Mouse (Mus musculus): ENCODE data around the gene Smad3. TPM values are rescaled to one million over a fixed set of nuclear protein-coding genes. Genes with fewer than 3 reads are reported as not detected.

Gene Smad3
- total and polyA plus RNA-seq, 3 experiments: 0.81 to 1.5 (median 1.2) TPM

DNA sequence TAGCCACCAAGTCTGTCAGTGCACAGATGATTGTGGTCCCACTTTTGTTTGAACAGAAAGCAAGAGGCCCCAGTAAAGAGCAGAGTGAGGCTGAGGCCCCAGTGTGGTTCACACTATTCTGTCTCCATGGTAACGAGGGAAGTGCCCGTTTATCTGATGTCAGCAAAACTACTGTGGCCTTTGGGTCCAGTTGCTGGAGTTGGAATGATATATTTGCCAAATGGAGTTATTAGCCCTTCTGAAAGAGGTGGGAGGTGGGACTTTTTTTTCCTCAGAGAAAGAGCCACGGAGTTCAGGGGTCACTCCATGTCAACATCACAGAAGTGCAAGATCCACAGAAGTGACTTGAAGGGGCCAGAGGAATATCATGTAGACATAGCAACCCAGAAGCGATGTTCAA is 24.9 kb upstream of the Smad3 start:
- in situ Hi-C loops (cut with MboI; ENCODE audit: low pct_ligation_motif_present, low pct_unique_long_range_greater_than_20kb, low sequenced_read_pairs) (no loop called here), dilution Hi-C loops (cut with MboI; ENCODE audit: extremely low pct_ligation_motif_present, extremely low pct_unique_long_range_greater_than_20kb, low sequenced_read_pairs) (no loop called here)
- Histone ChIP-seq H3K27me3 (replicated peaks) (peaks cover 4% of the 10 kb centered on the region), H3K4me2 (ENCODE audit: insufficient read depth, low read depth, poor library complexity, severe bottlenecking) (no peak overlapping the region), H3K4me3 (replicated peaks in 1 of 3; ENCODE audit: low read depth in 2 of 3, low read length in 2 of 3, poor library complexity in 1 of 3) (no peak overlapping the region), H3K36me3 (replicated peaks in 1 of 2; ENCODE audit: control insufficient read depth in 1 of 2, insufficient read depth in 1 of 2, low read length in 1 of 2) (no peaks in the 10 kb centered on the region), H3K9me3 (replicated peaks; ENCODE audit: low read length) (no peaks in the 10 kb centered on the region), H3K4me1 (ENCODE audit: control insufficient read depth in 1 of 2, insufficient read depth in 2 of 2) (peaks cover 27 to 60% of the 10 kb centered on the region in 2 experiments), H3K27ac (ENCODE audit: insufficient read depth, low read depth) (no peak overlapping the region), H3K79me2 (replicated peaks; ENCODE audit: control insufficient read depth, extremely low read depth, insufficient read depth, poor library complexity, severe bottlenecking) (no peaks in the 10 kb centered on the region), H3K9ac (ENCODE audit: insufficient read depth, low read depth) (no peak overlapping the region)
- no peak for DNase-seq (ENCODE audit: extremely low read depth)
- TF ChIP-seq ZKSCAN1 (IDR thresholded peaks at IDR 0.05; ENCODE audit: borderline replicate concordance, low read depth, low read length) (no peak), ELF1 (IDR thresholded peaks at IDR 0.05; ENCODE audit: low read depth, low read length) (no peak)

DNA sequence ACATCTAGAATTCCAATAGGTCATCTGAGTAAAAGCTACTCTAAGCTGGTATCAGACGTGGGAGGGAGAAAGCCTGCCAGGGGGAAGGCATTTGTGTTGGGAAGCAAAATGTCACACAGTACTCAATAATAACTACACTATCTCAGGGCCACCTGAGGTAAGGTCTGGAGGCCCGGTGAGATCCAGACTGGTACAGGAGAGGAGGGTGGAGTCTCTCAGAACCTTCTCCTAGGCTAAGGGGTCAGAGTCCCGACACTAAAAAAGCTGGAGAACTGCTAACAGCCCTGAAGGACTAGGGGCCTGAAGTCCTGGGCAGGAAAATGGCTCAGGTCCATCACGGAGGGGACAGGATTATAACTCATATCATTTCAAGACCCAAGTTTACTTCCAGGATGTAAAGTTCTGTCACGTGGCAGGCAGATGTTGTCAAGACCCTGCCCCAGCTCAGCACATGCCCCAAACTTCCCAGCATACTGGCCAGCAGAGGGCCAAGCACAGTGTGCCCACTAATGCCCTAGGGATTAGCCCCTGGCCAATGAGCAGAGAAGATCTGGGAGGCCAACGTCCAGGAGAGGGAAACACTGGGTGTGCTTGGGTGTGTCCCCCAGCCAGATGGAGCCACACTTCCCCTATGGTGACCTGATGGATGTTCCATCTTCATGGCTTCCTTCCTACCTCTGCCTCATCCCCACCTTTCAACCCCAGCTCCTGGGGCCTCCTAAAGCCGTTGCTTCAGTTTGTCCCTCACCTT is 24.1 kb upstream of the Smad3 start:
- no peak overlapping the region for H3K4me2 ChIP-seq (ENCODE audit: insufficient read depth, low read depth, poor library complexity, severe bottlenecking)
- H3K79me2 ChIP-seq (replicated peaks; ENCODE audit: control insufficient read depth, extremely low read depth, insufficient read depth, poor library complexity, severe bottlenecking): no peaks in the 10 kb centered on the region
- H3K9me3 ChIP-seq (replicated peaks; ENCODE audit: low read length): no peaks in the 10 kb centered on the region
- peaks cover 22 to 51% of the 10 kb centered on the region in 2 experiments for H3K4me1 ChIP-seq (ENCODE audit: control insufficient read depth in 1 of 2, insufficient read depth in 2 of 2)
- TF ChIP-seq GABPA (IDR thresholded peaks at IDR 0.05; ENCODE audit: insufficient replicate concordance, low read depth, low read length): no peak
- TF ChIP-seq MYC (IDR thresholded peaks at IDR 0.05; ENCODE audit: low read depth, low read length): no peak
- TF ChIP-seq BHLHE40 (IDR thresholded peaks at IDR 0.05; ENCODE audit: low read depth, low read length): no peak
- no peak for TF ChIP-seq ZNF384 (IDR thresholded peaks at IDR 0.05; ENCODE audit: low read depth, low read length)
- no peak for TF ChIP-seq MXI1 (IDR thresholded peaks at IDR 0.05; ENCODE audit: low read depth, low read length)
- no peak for TF ChIP-seq RCOR1 (conservative IDR thresholded peaks at IDR 0.05; ENCODE audit: low read depth, low read length)
- TF ChIP-seq ELF1 (IDR thresholded peaks at IDR 0.05; ENCODE audit: low read depth, low read length): no peak
- TF ChIP-seq MAX (IDR thresholded peaks at IDR 0.05; ENCODE audit: low read length): no peak
- no peak for TF ChIP-seq JUND (conservative IDR thresholded peaks at IDR 0.05; ENCODE audit: low read depth, low read length)
- no peak for TF ChIP-seq ETS1 (conservative IDR thresholded peaks at IDR 0.05; ENCODE audit: low read depth, low read length)
- TF ChIP-seq IRF4 (IDR thresholded peaks at IDR 0.05; ENCODE audit: low read depth, low read length): no peak
- no peak for TF ChIP-seq UBTF (IDR thresholded peaks at IDR 0.05; ENCODE audit: low read depth, low read length)
- TF ChIP-seq NELFE (IDR thresholded peaks at IDR 0.05; ENCODE audit: low read depth, low read length): no peak
- no peak overlapping the region for H3K4me3 ChIP-seq (replicated peaks in 1 of 3; ENCODE audit: low read depth in 2 of 3, low read length in 2 of 3, poor library complexity in 1 of 3)
- H3K36me3 ChIP-seq (replicated peaks in 1 of 2; ENCODE audit: control insufficient read depth in 1 of 2, insufficient read depth in 1 of 2, low read length in 1 of 2): no peaks in the 10 kb centered on the region
- H3K27ac ChIP-seq (ENCODE audit: insufficient read depth, low read depth): no peak overlapping the region
- no peak overlapping the region for H3K9ac ChIP-seq (ENCODE audit: insufficient read depth, low read depth)
- no peak for DNase-seq (ENCODE audit: extremely low read depth)
- in situ Hi-C loops (cut with MboI; ENCODE audit: low pct_ligation_motif_present, low pct_unique_long_range_greater_than_20kb, low sequenced_read_pairs) (no loop called here), dilution Hi-C loops (cut with MboI; ENCODE audit: extremely low pct_ligation_motif_present, extremely low pct_unique_long_range_greater_than_20kb, low sequenced_read_pairs) (no loop called here)
- H3K27me3 ChIP-seq (replicated peaks): no peaks in the 10 kb centered on the region

All from CH12.LX (cell line).